ENCODE assay signal across 27 mouse cellular contexts in the genomic region with DNA sequence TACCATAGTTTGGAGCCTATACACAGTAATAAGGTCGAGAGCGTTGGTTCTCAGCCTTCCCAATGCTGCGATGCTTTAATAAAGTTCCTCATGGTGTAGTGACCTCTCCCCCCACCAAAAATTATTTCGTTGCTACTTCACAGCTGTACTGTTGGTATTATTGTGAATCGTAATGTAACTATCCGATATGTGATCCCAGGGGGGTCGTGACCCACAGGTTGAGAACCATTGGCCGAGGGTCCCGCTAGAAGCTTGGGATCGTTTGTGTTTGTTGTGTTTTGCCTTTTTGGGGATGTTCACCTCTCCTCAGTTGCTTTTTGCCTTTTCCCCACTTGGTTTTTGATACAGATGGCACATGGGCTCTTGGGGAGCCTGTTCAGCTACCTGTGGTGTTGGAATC.
"Had no signal": no experiment of that assay in that cellular context is flagged by ENCODE, and none has a peak within 500 bp of the region (broad histone marks: within the 10 kb centered on the region; RNA-seq: fewer than 3 reads in every experiment).

No protein-coding gene starts in this region.

- H3K4me1 ChIP-seq: hindbrain, embryonic 13.5 days; hindbrain, embryonic 15.5 days; kidney, embryonic 15.5 days; liver, embryonic 12.5 days had no signal

- H3K4me3 ChIP-seq: gastrocnemius, adult 2 months; heart, adult 2 months; heart, embryonic 10.5 days; heart, embryonic 12.5 days; heart, embryonic 15.5 days; hindbrain, embryonic 13.5 days; hindbrain, embryonic 15.5 days; kidney, embryonic 15.5 days; limb, embryonic 12.5 days; limb, embryonic 15.5 days; liver, embryonic 12.5 days had no signal

- DNase-seq: gastrocnemius, adult 2 months; gastrocnemius, postnatal 14 days; gastrocnemius, postnatal 36 days; heart, adult 2 months; heart, postnatal 10 days; heart, postnatal 36 days; kidney, adult 11 months; kidney, adult 2 months; kidney, adult 9 months; kidney, postnatal 14 days; kidney, postnatal 36 days; layer of hippocampus, adult 9-11 months; layer of hippocampus, postnatal 36 days; left cerebral cortex, postnatal 4 days had no signal

- H3K36me3 ChIP-seq: heart, embryonic 10.5 days; heart, embryonic 12.5 days; heart, embryonic 15.5 days; hindbrain, embryonic 13.5 days; hindbrain, embryonic 15.5 days; kidney, embryonic 15.5 days; limb, embryonic 12.5 days; limb, embryonic 15.5 days; liver, embryonic 12.5 days had no signal

- H3K27me3 ChIP-seq: heart, embryonic 12.5 days; heart, embryonic 15.5 days; hindbrain, embryonic 13.5 days; hindbrain, embryonic 15.5 days; kidney, embryonic 15.5 days; limb, embryonic 12.5 days; limb, embryonic 15.5 days; liver, embryonic 12.5 days had no signal

- H3K9me3 ChIP-seq: heart, embryonic 10.5 days; heart, embryonic 12.5 days; heart, embryonic 15.5 days; hindbrain, embryonic 15.5 days; kidney, embryonic 15.5 days; limb, embryonic 15.5 days; liver, embryonic 12.5 days had no signal

- ATAC-seq: intestine, embryonic 16.5 days; liver, embryonic 12.5 days had no signal

- H3K4me2 ChIP-seq: heart, embryonic 12.5 days; hindbrain, embryonic 13.5 days; kidney, embryonic 15.5 days; limb, embryonic 12.5 days; limb, embryonic 15.5 days; liver, embryonic 12.5 days had no signal

- H3K9ac ChIP-seq: heart, embryonic 12.5 days; heart, embryonic 15.5 days; hindbrain, embryonic 13.5 days; hindbrain, embryonic 15.5 days; kidney, embryonic 15.5 days; limb, embryonic 12.5 days; limb, embryonic 15.5 days; liver, embryonic 12.5 days; liver, embryonic 14.5 days had no signal

- H3K27ac ChIP-seq: gastrocnemius, adult 2 months; heart, adult 2 months; heart, embryonic 10.5 days; heart, embryonic 15.5 days; hindbrain, embryonic 13.5 days; hindbrain, embryonic 15.5 days; hindbrain, postnatal 0 days; kidney, embryonic 15.5 days; kidney, postnatal 0 days; limb, embryonic 15.5 days; liver, embryonic 12.5 days; liver, embryonic 14.5 days had no signal
